Mouse (Mus musculus) cortical plate, adult 2 months (tissue): ENCODE measurements around the gene Wnt8b.

Source experiments
- CTCF ChIP-seq: fragments of 200-500 bp; IDR thresholded peaks from 2 replicates; pipeline ENCODE4 v1.5.1; 2011; ENCODE audit warnings: mild to moderate bottlenecking, control low read depth, low read length; ENCODE audit not compliant: insufficient read depth; ENCODE audit errors: extremely low read depth
- POLR2A ChIP-seq: fragments of 200-500 bp; IDR thresholded peaks from 2 replicates; pipeline ENCODE4 v1.6.1; 2011; ENCODE audit warnings: mild to moderate bottlenecking, low read length, control low read depth; ENCODE audit not compliant: insufficient read depth; ENCODE audit errors: extremely low read depth

DNA sequence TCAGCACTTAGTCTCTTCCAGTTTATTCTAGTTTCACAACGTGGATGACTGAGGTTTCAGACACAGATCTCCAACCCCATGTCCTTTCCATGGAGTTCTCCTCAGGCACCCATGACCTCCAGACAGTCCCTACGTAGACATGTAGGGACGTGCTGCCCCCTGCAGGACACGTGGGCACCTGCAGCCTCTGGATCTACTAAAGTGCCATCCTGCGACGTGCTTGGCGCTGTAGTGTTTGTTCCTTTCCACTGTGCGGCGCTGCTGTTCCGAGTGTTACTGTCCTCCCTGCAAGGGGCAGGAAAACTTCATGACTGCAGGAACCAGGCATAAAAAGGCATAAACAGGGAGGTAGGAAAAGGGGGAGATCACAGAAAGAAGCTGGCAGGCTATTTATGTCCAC, 19.1 kb upstream of the Wnt8b start:
- TF ChIP-seq POLR2A (no peak), CTCF (peak; percentile 89)
